Comparison of ENCODE assay signal across 8 mouse cellular contexts in genomic region chr7:109792759-109793158, GRCm38 (mm10). TPM values are rescaled to one million over a fixed set of nuclear protein-coding genes. Genes with fewer than 3 reads are reported as not detected.
DNase-seq lines count a peak whose midpoint lies in the region; ATAC-seq lines count a peak whose summit lies in the region.
"Had no signal": no experiment of that assay in that cellular context is flagged by ENCODE, and none has a peak within 500 bp of the region (broad histone marks: within the 10 kb centered on the region; RNA-seq: fewer than 3 reads in every experiment).

No protein-coding gene starts in this region.

- no peak overlapping the region for H3K4me3 ChIP-seq in limb, embryonic 11.5 days (ENCODE audit: low read depth, low read length)
- H3K4me3 ChIP-seq: heart, embryonic 15.5 days had no signal

- no peak overlapping the region for H3K4me2 ChIP-seq in limb, embryonic 11.5 days (ENCODE audit: low read depth, severe bottlenecking)
- H3K4me2 ChIP-seq: heart, embryonic 15.5 days had no signal

- no peaks in the 10 kb centered on the region for H3K4me1 ChIP-seq in limb, embryonic 11.5 days (ENCODE audit: control insufficient read depth, insufficient read depth, low read length)

- no peaks in the 10 kb centered on the region for H3K36me3 ChIP-seq in limb, embryonic 11.5 days (ENCODE audit: control insufficient read depth, insufficient read depth, low read length)
- H3K36me3 ChIP-seq: heart, embryonic 15.5 days had no signal

- no peak overlapping the region for H3K27ac ChIP-seq in limb, embryonic 11.5 days (replicated peaks; ENCODE audit: low read depth, low read length)
- H3K27ac ChIP-seq: heart, embryonic 15.5 days had no signal

- peak; percentile 71 for ATAC-seq in common myeloid progenitor, adult 5-6 weeks (replicated peaks; ENCODE audit: low read depth, poor library complexity, severe bottlenecking)
- ATAC-seq in limb, embryonic 11.5 days (ENCODE audit: insufficient number of reproducible peaks, low FRiP score, low TSS enrichment, low read depth) = no peak

- DNase-seq in right cerebral cortex, adult 2 months (ENCODE audit: low spot score in 2 of 2) = peak; percentile 71
- no peak for DNase-seq in right cerebral cortex, postnatal 36 days (ENCODE audit: low spot score in 2 of 2)
- peak; percentile 44 for DNase-seq in adipocyte (ENCODE audit: low spot score)
- DNase-seq in hindlimb bud, embryonic 11.5 days (ENCODE audit: extremely low spot score, low read depth, low spot score) = peak; percentile 64
- peak; percentile 76 for DNase-seq in limb, embryonic 11.5 days (ENCODE audit: low spot score)
- peak; percentile 74 for DNase-seq in retina, postnatal 1 day

- no peak overlapping the region for H3K9ac ChIP-seq in limb, embryonic 11.5 days (ENCODE audit: low read length)
- H3K9ac ChIP-seq: heart, embryonic 15.5 days had no signal

- WGBS in limb, embryonic 11.5 days = 71% methylated on average over 2 of the region's 2 CpGs

- H3K9me3 ChIP-seq in limb, embryonic 11.5 days (ENCODE audit: control insufficient read depth, low read length) = no peaks in the 10 kb centered on the region
- H3K9me3 ChIP-seq: heart, embryonic 15.5 days had no signal

- H3K27me3 ChIP-seq in limb, embryonic 11.5 days (ENCODE audit: control insufficient read depth, insufficient read depth, low read length) = no peaks in the 10 kb centered on the region
- H3K27me3 ChIP-seq: heart, embryonic 15.5 days had no signal

RNA-seq across cellular contexts. Expression of gene Nrip3, which starts 10.9 kb away (rescaled TPM):
- total RNA-seq in common myeloid progenitor, adult 5-6 weeks (2017) = 0.41 and 0.44 TPM in 2 replicates
- 0.20 and 0.21 TPM in 2 replicates for polyA plus RNA-seq in limb, embryonic 11.5 days (2014; fragmentation: Nextera tagmentation; extraction: Ambion mirVana)

RNA-seq across cellular contexts. Expression of gene Tmem9b, which starts 40.1 kb away (rescaled TPM):
- total RNA-seq in common myeloid progenitor, adult 5-6 weeks (2017) = 11.0 and 21.5 TPM in 2 replicates
- 21.4 and 23.9 TPM in 2 replicates for polyA plus RNA-seq in limb, embryonic 11.5 days (2014; fragmentation: Nextera tagmentation; extraction: Ambion mirVana)

Comparison
In these comparisons a context has a peak if more than half of its experiments do, and no peak if none do; other contexts are left out.
1. DNase-seq: peak in right cerebral cortex, adult 2 months (2 of 2), adipocyte (single experiment), hindlimb bud, embryonic 11.5 days (single experiment), limb, embryonic 11.5 days (single experiment) and retina, postnatal 1 day (single experiment); none in right cerebral cortex, postnatal 36 days (0 of 2).